Mouse (Mus musculus) embryonic facial prominence, embryonic 14.5 days (tissue): Measurements from ENCODE around the gene Sstr2. TPM values are rescaled to one million over a fixed set of nuclear protein-coding genes. Genes with fewer than 3 reads are reported as not detected.
A peak's percentile ranks its signal among the peaks of the same experiment; 100 is the strongest.

Experiments used
- ATAC-seq: fragments of 200-750 bp; cut with Nextera tagmentation; 2 replicates; pipeline ENCODE4 v1.8.0; 2017; ENCODE audit warnings: low read depth, moderate number of reproducible peaks, moderate TSS enrichment
- DNase-seq: peaks from one replicate; pipeline ENCODE4 v3.0.0-alpha.2; 2015; ENCODE audit warnings: low spot score
- H3K27ac ChIP-seq: fragments of 300-500 bp; sonication (generic); replicated peaks from 2 replicates; pipeline ENCODE4 v1.5.1; 2014; ENCODE audit warnings: low read depth, mild to moderate bottlenecking, low read length, moderate library complexity
- H3K27me3 ChIP-seq: fragments of 300-500 bp; sonication (generic); replicated peaks from 2 replicates; pipeline ENCODE4 v1.6.1; 2014; ENCODE audit warnings: low read length; ENCODE audit not compliant: control insufficient read depth, insufficient read depth
- H3K36me3 ChIP-seq: fragments of 300-500 bp; sonication (generic); 2 replicates; pipeline ENCODE4 v1.6.1; 2014; ENCODE audit warnings: low read length, mixed read lengths; ENCODE audit not compliant: control insufficient read depth, insufficient read depth
- H3K4me1 ChIP-seq: fragments of 300-500 bp; sonication (generic); 2 replicates; pipeline ENCODE4 v1.6.1; 2014; ENCODE audit warnings: antibody characterized with exemption, low read length; ENCODE audit not compliant: control insufficient read depth, insufficient read depth
- H3K4me2 ChIP-seq: fragments of 300-500 bp; sonication (generic); 2 replicates; pipeline ENCODE4 v1.6.1; 2014; ENCODE audit warnings: low read depth, mild to moderate bottlenecking, low read length, moderate library complexity, mixed read lengths
- H3K4me3 ChIP-seq: fragments of 300-500 bp; sonication (generic); 2 replicates; pipeline ENCODE4 v1.5.1; 2014; ENCODE audit warnings: low read depth, mild to moderate bottlenecking, low read length
- H3K9ac ChIP-seq: fragments of 300-500 bp; sonication (generic); 2 replicates; pipeline ENCODE4 v1.6.1; 2014; ENCODE audit warnings: low read depth, mild to moderate bottlenecking, low read length, moderate library complexity, mixed read lengths
- H3K9me3 ChIP-seq: fragments of 300-500 bp; sonication (generic); 2 replicates; pipeline ENCODE4 v1.6.1; 2016; ENCODE audit warnings: low read length; ENCODE audit not compliant: control insufficient read depth
- WGBS: fragments of 180-500 bp; shearing (Covaris S2); extraction: QIAGEN DNeasy Blood & Tissue Kit; methylation state at CpG from one replicate; pipeline ENCODE4 v1.1.7; 2014; 5-methylcytosine and 5-hydroxymethylcytosine counted together
- polyA plus RNA-seq: library from polyadenylated mRNA; unstranded; fragments of >200 nt; fragmentation: Nextera tagmentation; extraction: Ambion mirVana; gene quantifications from 2 replicates; pipeline ENCODE4 v1.2.1, GENCODE M21; 2014

The Sstr2 gene
- 0.71 and 1.0 TPM in 2 replicates for polyA plus RNA-seq

DNA sequence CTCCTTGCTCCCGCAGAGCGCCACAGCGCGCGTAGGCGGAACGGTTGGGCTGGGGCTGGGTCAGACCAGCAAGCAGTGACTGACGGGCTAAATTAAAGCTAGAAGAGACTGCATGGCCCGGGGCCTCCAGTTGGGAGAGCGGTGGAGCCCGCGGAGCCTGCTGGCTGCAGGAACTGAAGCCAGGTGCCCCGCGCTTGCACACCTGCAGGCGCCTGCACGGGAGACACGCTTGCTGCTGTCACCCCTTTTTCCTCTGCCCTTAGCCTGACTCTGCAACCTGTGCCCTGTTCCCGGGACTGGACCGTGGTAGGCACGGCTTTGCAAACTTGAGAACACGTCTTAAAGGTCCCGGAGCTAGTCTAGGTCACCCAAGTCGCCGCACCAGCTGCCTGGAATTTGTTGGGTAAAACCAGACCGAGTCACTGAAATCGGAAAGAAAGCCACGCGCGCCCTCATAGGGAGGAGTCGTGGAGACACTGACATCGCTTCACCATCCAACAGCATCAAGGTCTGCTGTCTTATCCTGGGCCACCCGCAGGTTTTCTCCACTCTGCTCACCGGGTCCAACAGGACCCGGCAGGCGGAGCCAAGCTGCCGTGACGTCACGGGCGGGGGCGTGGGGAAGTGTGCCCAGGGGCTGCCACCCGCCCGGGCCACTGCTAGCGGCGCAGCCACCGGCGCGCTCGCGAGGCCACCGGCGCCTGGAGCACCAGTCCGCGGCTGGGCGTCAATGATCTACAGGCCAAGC lies at the start of gene Sstr2:
Gene Sstr2 (plus strand): TSS at position 671 of the 748 bp plus-strand sequence.
- Histone ChIP-seq H3K36me3 (no peaks in the 10 kb centered on the region), H3K9ac (peak within 1 kb of the TSS; percentile 51), H3K27me3 (peaks cover 48% of the 10 kb centered on the region), H3K4me3 (peak within 1 kb of the TSS; percentile 48), H3K27ac (no peak within 1 kb of the TSS), H3K4me2 (peak within 1 kb of the TSS; percentile 97), H3K9me3 (no peaks in the 10 kb centered on the region), H3K4me1 (peaks cover 19% of the 10 kb centered on the region)
- DNase-seq, result peak; percentile 72
- peak; percentile 77 for ATAC-seq
- WGBS, result under 1% methylated on average over 48 of the region's 54 CpGs

- H3K9me3 ChIP-seq, result no peaks in the 10 kb centered on the region
- no peak overlapping the region for H3K27ac ChIP-seq
- DNase-seq, result no peak
- H3K27me3 ChIP-seq, result no peaks in the 10 kb centered on the region
- H3K4me2 ChIP-seq, result no peak overlapping the region
- H3K36me3 ChIP-seq, result no peaks in the 10 kb centered on the region
- H3K4me1 ChIP-seq, result peaks cover 4% of the 10 kb centered on the region; the same call in 1 of the 2 replicates
- H3K9ac ChIP-seq, result no peak overlapping the region
- ATAC-seq, result no peak
- H3K4me3 ChIP-seq, result no peak overlapping the region
Measured at GRCm38 (mm10) chr11:113571616-113572015, 47.5 kb upstream of the Sstr2 start.

- H3K27ac ChIP-seq, result peak overlapping the region; percentile 44; the same call in 1 of the 2 replicates
- no peaks in the 10 kb centered on the region for H3K36me3 ChIP-seq
- no peaks in the 10 kb centered on the region for H3K9me3 ChIP-seq
- H3K4me1 ChIP-seq, result peaks cover 4% of the 10 kb centered on the region; the same call in 1 of the 2 replicates
- H3K27me3 ChIP-seq, result no peaks in the 10 kb centered on the region
- DNase-seq (peak; percentile 71), ATAC-seq (peak; percentile 62)
- H3K9ac ChIP-seq, result no peak overlapping the region
- no peak overlapping the region for H3K4me3 ChIP-seq
- no peak overlapping the region for H3K4me2 ChIP-seq
- 48% methylated on average over 6 of the region's 6 CpGs for WGBS
Measured at GRCm38 (mm10) chr11:113572641-113573040, 46.5 kb upstream of the Sstr2 start.

DNA sequence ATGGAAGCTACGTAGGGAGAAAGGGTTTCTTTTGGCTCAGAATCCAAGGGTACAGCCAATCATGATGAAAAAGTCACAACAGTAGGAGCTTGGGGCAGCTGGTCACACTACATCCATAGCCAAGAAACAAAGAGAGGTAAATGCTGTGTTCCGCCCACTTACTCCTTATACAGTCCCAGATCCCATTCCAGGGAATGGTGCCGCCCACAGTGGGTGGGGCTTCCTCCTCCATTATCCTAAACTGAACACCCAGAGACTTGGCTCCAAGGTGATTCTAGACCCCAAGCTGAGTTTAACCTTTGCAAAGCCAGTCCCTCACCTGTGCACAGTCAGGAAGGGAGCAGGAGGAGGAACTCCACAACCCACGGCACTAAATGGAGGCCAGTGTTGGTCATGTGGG lies 41.9 kb upstream of the Sstr2 start:
- ATAC-seq, result no peak
- H3K4me1 ChIP-seq, result peaks cover 4% of the 10 kb centered on the region; the same call in 1 of the 2 replicates
- no peak overlapping the region for H3K4me3 ChIP-seq
- 81% methylated on average over 4 of the region's 4 CpGs for WGBS
- no peak overlapping the region for H3K27ac ChIP-seq
- H3K36me3 ChIP-seq, result no peaks in the 10 kb centered on the region
- no peaks in the 10 kb centered on the region for H3K27me3 ChIP-seq
- no peaks in the 10 kb centered on the region for H3K9me3 ChIP-seq
- H3K9ac ChIP-seq, result no peak overlapping the region
- H3K4me2 ChIP-seq, result no peak overlapping the region
- DNase-seq, result no peak

DNA sequence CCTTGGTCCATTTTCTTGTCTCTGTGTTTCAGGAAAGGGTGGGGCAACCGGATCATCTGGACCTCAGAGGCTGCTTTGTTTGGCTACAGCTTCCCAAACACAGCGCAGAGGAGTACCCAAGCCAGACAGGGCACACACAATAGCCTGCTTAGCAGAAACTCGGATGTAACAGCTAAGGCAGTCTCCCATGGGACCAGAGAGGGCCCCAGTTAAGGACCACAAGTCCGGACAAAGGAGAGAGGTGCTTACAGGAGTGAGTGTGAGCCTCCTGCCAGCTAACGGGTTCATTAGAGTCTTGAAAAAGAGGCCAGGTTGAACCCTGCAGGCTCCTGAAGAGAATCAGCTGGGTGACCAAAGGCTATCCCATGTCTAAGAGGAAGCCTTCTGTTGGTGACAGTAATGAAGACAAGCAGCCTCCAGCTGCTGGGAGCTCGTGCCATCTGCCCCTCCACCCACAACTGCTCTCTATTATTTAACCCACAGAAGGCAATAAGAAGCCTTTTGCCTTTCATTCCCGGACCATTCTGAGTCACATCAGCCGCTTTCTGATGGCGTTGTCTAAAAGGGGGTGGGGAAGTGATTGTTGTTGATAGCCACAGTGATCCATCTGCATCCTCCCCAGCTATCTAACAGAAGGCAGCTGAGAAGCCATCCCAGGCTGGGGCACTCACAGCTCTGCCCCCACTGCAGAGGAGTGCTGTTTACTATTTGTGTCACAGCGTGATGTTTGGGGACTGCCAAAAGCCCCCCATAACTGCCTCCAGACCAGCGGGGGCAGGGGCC lies 35.1 kb upstream of the Sstr2 start:
- peak; percentile 50 for DNase-seq
- Histone ChIP-seq H3K36me3 (no peaks in the 10 kb centered on the region), H3K4me1 (no peaks in the 10 kb centered on the region), H3K9me3 (no peaks in the 10 kb centered on the region), H3K27me3 (no peaks in the 10 kb centered on the region), H3K4me3 (no peak overlapping the region), H3K4me2 (no peak overlapping the region), H3K27ac (no peak overlapping the region), H3K9ac (no peak overlapping the region)
- ATAC-seq, result peak; percentile 53; the same call in 1 of the 2 replicates
- 52% methylated on average over 11 of the region's 11 CpGs for WGBS

- Histone ChIP-seq H3K27me3 (no peaks in the 10 kb centered on the region), H3K36me3 (no peaks in the 10 kb centered on the region), H3K27ac (no peak overlapping the region), H3K4me1 (no peaks in the 10 kb centered on the region), H3K4me2 (no peak overlapping the region), H3K4me3 (no peak overlapping the region), H3K9me3 (no peaks in the 10 kb centered on the region), H3K9ac (no peak overlapping the region)
- no peak for DNase-seq
- no peak for ATAC-seq
- WGBS, result 19% methylated on average over 6 of the region's 6 CpGs
Measured at GRCm38 (mm10) chr11:113586423-113586822, 32.7 kb upstream of the Sstr2 start.

- no peak overlapping the region for H3K4me2 ChIP-seq
- no peak overlapping the region for H3K4me3 ChIP-seq
- no peaks in the 10 kb centered on the region for H3K4me1 ChIP-seq
- H3K27ac ChIP-seq, result no peak overlapping the region
- ATAC-seq (no peak), DNase-seq (no peak)
- WGBS, result 32% methylated on average over 3 of the region's 3 CpGs
- no peaks in the 10 kb centered on the region for H3K9me3 ChIP-seq
- no peaks in the 10 kb centered on the region for H3K27me3 ChIP-seq
- H3K9ac ChIP-seq, result no peak overlapping the region
- no peaks in the 10 kb centered on the region for H3K36me3 ChIP-seq
Measured at GRCm38 (mm10) chr11:113588936-113589335, 30.2 kb upstream of the Sstr2 start.

DNA sequence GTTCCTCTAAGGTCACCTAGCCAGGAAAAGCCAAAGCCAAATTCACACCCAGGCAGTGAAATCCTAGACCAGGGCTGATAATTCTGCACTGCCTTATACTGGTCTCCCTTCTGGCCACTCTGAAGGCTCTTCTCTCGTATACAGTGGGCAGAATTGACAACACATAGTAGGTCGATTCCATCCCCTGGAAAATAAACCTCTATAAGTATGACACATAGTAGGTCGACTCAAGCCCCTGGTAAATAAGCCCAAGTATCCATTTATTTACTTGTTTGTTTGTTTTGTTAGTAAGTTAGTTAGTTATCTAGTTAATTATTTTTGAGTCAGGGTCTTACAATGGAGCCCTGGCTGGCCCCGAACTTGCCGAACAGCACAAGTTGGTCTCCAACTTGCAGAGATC lies 24.0 kb upstream of the Sstr2 start:
- Histone ChIP-seq H3K27me3 (no peaks in the 10 kb centered on the region), H3K9ac (no peak overlapping the region), H3K4me3 (no peak overlapping the region), H3K9me3 (no peaks in the 10 kb centered on the region), H3K4me1 (no peaks in the 10 kb centered on the region), H3K36me3 (no peaks in the 10 kb centered on the region), H3K27ac (no peak overlapping the region), H3K4me2 (no peak overlapping the region)
- WGBS, result 81% methylated on average over 5 of the region's 5 CpGs
- no peak for DNase-seq
- ATAC-seq, result no peak
